Mouse (Mus musculus): ENCODE measurements around the gene Ifnb1.

DNA sequence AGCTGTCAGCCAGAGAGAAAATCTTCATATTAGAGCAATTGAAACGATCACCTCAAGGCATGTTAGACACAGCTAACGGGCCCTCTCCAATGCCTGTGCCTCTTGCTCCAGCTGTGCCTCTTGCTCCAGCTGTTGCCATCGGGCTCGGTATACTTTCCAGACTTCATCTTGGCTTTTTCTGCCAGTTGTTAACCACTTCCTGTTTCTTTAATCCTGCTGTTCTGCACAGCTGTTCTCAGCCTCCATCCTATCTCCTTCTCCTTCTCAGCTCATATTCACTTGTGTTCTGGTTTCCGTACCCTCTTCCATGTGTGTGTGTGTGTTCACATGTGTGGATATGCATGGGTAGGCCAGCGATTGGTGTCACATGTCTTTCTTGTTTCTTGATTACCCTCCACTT, 42.4 kb downstream of the Ifnb1 start:
- TF ChIP-seq CTCF (IDR thresholded peaks at IDR 0.05; ENCODE audit: insufficient read depth, low read length), result no peak
- TF ChIP-seq POLR2A (IDR thresholded peaks at IDR 0.05; ENCODE audit: borderline replicate concordance, extremely low read depth, low read depth, low read length), result no peak

Measured in lung, adult 2 months (tissue).